Mouse (Mus musculus) layer of hippocampus, postnatal 25 days (tissue): ENCODE measurements at regions not wholly inside any gene's neighbourhood (a gene's known extent, or its start where the extent isn't known, plus 50 kb on each side); places are given as distances from the start of the nearest gene placed in this dataset.
A peak's percentile ranks its signal among the peaks of the same experiment; 100 is the strongest.

Source experiments
- DNase-seq, 2 experiments: peaks; one replicate each; pipeline ENCODE4 v3.0.0; 2022; ENCODE audit warnings: mixed read lengths in 2 of 2, low spot score in 1 of 2; ENCODE audit errors: extremely low spot score in 1 of 2

DNA sequence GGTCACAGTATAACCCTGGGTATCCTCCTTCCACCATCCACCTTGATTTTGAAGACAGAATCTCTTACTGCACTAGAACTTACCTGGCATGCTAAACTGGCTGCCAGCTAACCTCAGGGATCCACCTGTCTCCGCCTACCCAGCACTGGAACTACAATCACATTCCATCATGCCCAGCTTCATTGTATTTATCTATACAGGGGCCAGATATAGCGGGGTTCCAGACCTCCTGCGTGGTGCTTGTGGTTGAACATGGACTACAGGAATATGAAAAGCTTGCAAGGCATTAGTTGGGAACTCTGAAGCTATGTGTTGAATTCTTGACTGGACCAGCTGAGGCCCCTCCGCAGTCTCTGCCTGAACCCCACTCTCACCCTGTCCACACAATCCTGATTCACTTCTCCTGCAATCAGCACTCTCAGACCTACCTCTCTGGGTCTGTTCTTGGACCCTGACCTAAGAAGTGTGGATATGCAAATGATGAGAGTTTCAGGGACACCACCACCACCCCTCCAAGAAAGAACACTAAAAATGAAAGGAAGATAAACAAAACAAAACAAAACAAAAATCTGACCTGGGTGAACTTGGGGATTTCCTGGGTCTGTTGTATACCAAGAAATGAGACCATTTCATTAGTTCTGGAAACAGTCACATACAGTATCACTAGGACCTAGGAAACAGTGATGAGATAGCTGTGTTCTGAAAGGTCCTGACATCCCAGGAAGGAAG is 216.4 kb upstream of the Hs6st1 start:
- DNase-seq: no peak

DNA sequence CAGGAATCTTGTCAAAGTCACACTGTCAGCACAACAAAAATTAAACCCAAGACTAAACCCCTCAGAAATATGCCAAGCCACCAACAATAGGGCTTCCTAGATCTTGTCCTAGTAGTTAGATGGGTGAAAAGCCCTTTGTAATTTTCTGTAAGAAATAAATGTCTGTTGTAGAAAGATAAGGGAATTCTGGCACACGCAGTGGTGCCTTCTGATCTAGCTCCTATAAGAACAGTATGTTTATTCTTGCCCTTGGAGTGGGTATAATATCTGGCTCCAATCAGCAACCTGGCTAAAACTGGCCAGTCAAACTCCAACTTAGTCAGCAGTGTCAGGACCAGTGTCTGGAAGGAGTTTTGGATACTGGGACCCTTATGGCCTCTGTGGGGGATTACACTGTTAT is 215.2 kb upstream of the Hs6st1 start:
- no peak for DNase-seq

DNA sequence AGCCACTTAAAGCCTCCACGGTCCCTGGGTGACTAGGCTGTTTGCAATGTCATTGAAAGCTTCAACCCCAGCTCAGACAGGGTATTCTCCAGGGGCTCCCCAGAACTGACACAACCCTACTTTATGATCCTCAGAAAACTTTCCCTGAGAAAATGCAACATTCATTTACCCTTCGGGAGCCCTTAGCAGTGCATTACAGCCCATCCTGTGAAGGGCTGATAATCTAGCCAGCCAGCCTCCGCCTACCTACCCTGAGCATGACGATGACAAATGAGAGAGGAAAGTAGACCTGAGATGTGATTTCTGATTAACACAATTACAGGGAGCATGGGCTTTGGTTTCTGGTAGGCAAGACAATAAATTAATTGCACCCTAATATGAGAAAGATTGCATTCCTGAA is 212.6 kb upstream of the Hs6st1 start:
- DNase-seq: no peak

DNA sequence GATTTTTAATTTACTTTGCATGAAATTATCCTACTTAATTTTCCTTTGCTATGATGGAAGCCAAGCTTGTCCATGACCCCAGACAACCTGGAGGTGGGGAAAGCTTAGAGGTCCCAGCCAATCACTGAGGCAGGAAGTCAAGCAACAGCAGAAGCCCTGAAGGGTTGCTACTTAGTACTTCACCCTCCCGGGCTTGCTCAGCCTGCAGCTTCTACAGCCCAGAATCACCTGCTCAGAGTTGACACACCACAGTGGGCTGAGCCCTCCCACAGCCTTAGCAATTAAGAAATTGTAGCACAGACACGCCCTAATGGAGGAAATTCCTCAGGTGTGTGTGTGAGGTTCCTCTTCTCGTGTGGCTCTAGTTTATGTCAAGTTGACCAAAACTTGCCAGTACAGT is 209.9 kb upstream of the Hs6st1 start:
- no peak for DNase-seq

DNA sequence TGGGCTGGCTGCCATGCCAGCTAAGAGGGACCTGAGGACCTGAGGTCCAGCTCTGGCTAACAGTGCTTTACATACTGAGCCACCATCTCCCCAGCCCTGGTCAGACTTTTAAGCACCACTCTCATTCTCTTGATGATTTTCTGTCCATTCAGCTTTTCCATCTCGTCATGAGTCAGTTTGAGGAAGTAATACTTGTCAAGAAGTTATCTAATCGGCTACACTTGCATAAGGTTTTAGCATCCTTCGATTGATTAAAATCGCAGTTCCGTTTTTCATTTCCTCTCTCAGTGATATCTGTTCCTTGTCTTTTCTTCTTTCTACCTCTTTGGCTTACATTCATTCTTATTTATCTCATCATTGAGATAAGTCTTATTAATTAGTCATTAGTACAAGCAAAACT is 207.4 kb upstream of the Hs6st1 start:
- DNase-seq: no peak

DNA sequence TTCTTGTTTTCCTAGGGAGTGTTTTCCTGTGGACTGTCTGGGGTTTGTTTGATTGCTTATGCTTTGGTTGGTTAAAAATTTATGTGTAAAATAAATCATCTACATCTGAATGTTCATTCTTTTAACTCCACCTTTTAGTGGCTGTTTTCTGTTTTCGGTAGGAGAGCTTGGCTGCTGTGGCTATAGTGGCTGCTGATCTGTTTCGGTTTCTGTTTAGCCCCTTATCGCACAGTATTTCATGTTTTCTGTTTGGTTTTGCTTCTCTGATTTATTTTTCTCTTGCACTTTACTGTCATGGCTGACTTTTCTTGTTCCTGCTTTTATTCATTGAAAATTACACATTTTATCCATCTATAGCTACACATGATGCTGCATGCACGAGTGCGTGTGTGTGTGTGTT is 206.0 kb upstream of the Hs6st1 start:
- DNase-seq: no peak

DNA sequence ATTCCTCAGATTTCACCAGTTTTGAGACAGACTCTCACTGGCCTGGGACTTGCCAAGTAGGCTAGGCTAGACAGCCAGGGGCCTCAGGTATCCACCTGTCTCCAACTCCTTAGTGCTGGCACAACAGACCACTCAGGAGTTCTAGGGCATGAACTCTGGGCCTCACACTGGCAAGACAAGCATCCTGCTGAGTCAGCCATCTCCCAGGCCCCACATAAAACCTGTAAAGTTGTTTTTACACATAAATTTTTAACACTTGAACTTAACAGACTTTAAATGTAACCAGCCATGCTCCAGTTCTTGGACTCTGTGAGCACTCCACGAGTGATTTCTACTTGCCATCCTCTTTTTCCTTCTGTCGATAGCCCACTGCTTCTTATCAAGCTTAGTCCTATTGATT is 205.5 kb upstream of the Hs6st1 start:
- no peak for DNase-seq

DNA sequence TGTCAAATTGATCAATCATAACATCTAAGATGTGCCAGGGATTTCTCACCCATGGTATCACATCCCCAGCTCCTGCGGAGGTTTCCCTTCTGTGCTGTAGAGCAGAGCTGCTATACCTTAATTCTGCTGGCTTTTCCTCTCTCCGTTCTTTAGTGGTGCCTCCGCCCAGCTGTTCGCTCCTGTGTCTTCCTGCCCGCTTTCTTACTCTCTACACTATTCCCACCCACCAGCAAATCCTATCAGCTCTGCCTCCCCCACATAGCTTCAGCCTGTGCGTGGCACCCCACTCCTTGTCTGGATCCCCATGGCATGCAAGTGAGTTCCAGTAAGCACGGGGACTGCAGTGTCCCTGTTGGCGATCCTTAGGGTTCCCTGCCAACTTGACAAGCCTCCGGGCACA is 204.0 kb upstream of the Hs6st1 start:
- no peak for DNase-seq

DNA sequence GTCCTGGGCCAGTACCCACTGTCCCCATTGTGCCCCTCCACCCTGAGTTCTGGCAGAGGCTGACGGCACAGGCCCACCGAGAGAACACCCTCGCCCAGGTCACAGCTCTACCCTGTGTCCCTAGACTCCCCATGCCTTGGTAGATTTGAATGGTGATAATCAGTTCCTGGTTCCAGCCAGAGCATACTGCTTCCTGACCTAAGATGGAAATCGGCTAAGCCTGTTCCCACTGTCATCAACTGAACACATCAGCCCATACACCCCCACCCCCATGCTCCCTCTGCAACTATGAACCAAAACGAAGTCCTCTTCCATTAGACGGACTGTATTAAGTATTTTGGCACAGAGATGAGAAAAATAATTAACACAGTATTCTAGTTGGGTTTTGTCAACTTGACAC is 202.9 kb upstream of the Hs6st1 start:
- DNase-seq: no peak

DNA sequence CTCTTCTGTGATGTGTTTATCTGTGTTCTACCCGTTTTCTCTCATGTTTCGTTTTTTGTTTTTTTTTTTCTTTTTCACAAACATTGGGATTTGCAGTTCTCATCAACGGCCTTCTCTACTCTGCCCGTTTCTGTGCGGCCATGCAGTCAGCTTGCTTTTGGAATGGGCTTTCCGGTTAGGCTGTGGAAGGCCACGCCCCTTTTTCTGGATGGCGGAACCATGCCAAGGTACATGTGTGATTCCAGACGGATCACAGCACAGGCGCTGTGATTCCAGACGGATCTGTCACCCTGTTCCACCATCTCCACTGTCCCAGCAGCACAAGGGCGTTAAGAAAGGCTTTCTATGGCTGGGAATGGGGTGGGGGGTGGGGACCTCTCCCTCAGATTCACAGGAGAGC is 201.6 kb upstream of the Hs6st1 start:
- DNase-seq: no peak

GRCm38 (mm10) chr1:35869381-35870143 is 198.6 kb upstream of the Hs6st1 start:
- peak; percentile 44 to 47 for DNase-seq

DNA sequence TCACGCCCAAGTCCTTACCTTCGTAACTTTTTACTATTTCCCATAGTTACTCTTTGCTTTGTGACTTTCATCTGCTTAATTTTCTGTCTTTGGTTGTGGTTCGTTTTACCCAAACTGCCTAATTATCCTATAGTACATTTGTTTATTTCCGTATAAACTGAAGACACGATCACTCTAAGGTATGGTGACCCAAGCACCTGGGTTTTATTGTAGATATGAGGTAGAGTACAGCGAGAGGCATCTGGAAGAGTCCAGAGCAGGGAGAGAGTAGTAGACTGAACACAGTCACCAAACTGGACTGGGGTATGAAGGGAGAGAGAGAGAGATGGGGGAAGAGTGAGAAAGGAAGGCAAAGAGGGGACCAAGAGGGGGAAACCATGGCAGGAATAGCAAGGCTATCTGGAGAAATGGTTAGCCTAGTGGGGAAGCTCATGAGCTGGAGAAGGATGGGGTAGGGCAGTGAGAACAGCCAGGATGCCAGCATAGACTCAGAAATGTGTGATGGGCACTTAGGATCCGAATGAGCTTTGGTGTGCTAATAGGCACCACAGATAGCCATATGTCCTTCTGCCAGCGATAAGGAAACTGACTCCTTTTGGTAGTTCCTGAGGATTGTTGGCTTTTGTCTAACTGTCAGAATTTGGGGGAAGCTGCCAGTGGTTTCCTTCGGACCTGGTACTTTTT is 197.9 kb upstream of the Hs6st1 start:
- no peak for DNase-seq

DNA sequence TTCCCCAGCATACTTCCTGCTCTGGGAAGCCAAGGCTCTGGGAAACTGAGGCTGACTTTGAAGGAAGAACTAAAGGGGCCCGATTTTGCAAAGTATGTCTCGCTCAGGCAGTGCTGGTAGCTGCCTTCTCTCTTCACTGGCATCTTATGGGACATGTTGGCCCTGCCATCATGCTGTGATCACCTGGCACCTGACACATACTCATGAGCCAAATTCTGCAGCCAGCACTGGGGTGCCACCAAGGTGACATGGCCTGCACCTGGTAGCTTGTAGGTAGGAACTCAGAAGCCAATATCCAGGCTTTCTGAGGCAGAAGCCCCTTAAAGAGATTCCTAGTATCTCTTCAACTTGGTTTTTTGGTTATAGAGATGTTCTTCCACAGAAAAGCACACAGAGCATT is 195.2 kb upstream of the Hs6st1 start:
- DNase-seq: no peak

DNA sequence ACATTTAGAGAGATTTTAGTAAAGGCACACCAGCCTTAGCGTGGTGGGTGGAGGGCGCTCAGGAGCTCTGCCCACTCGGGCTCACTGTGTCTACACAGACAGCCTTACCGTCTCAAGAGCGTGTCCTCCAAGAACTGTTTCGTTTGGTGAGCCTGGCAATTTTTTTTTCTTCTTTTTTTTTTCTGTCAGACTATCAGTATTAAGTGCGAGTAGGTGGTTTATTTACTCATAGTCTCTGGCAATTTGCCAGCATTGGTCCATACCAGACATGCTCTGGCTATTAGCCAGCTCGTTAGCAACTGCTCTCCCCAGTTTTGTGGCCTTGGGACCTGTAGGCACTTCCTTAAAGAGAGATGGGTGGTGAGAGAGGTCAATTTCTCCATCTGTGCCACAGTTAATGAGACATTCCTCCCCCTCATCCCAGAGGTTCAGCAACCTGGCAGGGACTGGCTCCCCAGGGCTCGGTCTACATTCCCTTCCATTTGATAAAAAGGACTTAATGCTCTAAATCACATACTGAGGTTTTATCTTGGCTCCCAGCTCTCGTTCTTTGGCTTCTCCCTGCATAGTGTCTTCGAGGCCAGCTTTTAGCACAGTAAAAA is 192.9 kb upstream of the Hs6st1 start:
- DNase-seq: no peak

GRCm38 (mm10) chr1:35878426-35878825 is 189.8 kb upstream of the Hs6st1 start:
- no peak for DNase-seq

GRCm38 (mm10) chr1:35879388-35880093 is 188.7 kb upstream of the Hs6st1 start:
- peak; percentile 35 to 46 for DNase-seq

DNA sequence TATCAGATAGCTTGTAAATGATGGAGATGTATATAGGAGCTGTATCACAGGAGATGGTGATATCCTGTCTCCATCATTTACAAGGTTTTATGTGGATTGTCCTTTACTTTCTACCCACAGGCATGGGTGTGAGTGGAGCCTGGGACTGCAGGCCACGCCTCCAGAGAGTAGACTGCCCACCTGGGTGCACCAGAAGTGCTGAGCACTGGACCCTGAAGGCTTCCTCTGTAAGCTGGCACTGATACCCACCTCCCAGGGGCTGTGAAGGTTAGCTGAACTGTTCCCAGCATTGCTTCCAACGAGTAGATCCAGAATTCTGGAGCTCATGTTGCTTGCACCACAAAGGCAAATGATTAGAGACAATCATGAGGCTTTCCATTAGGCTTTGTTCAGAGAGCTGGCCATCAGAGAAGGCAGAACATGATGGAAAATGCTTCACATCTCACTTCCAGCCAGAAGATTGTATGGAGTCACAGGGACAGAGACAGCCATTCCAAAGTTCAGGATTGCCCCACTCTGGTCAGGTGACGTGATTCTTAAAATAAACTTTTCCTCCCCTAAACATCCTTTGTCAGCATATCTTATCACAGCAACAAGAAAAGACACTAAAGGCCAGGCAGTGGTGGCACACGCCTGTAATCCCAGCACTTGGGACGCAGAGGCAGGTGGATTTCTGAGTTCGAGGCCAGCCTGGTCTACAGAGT is 187.5 kb upstream of the Hs6st1 start:
- DNase-seq: no peak

DNA sequence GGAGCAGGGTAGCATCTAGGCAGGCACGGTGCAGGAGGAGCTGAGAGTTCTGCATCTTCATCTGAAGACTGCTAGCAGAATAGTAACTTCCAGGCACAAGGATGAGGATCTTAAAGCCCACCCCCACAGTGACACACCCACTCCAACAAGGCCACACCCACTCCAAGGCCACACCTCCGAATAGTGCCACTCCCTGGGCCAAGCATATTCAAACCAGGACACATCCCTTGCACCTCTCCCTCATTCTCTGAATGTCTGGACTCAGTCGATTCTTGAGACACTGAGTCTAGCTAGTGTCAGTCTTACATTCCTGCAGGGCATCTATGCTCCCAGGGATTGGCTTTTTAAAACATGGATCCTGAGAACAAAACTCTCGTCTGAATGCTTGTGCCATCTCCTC is 186.7 kb upstream of the Hs6st1 start:
- DNase-seq: no peak

GRCm38 (mm10) chr1:35882101-35882500 is 186.1 kb upstream of the Hs6st1 start:
- no peak for DNase-seq
